Mouse (Mus musculus) cortical plate, adult 2 months (tissue): ENCODE results near the gene Elf2.
"Not testable (repeated sequence)": the region's sequence is repeated elsewhere in the genome, so short reads cannot be mapped to it uniquely, and the experiment has no call there.

Experiments
- CTCF ChIP-seq: fragments of 200-500 bp; IDR thresholded peaks from 2 replicates; pipeline ENCODE4 v1.5.1; 2011; ENCODE audit warnings: mild to moderate bottlenecking, control low read depth, low read length; ENCODE audit not compliant: insufficient read depth; ENCODE audit errors: extremely low read depth
- POLR2A ChIP-seq: fragments of 200-500 bp; IDR thresholded peaks from 2 replicates; pipeline ENCODE4 v1.6.1; 2011; ENCODE audit warnings: mild to moderate bottlenecking, low read length, control low read depth; ENCODE audit not compliant: insufficient read depth; ENCODE audit errors: extremely low read depth

DNA sequence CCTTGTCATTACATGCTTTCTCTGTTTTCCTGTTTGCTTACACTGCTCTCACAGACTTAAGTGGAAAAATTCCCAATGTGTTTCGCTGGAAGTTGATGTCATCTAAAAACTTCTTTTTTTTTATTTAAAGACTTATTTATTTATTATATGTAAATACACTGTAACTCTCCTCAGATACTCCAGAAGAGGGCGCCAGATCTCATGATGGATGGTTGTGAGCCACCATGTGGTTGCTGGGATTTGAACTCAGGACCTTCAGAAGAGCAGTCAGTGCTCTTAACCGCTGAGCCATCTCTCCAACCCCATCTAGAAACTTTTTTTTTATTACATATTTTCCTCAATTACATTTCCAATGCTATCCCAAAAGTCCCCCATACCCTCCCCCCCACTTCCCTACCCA, 22.4 kb downstream of the Elf2 start:
- not testable (repeated sequence) for TF ChIP-seq CTCF, POLR2A
